Mouse (Mus musculus): ENCODE results near the gene Tbc1d5.

- TF ChIP-seq CTCF (IDR thresholded peaks at IDR 0.05; ENCODE audit: low read depth, low read length) (no peak), POLR2A (IDR thresholded peaks at IDR 0.05; ENCODE audit: insufficient read depth, low read length) (no peak)
Observed at GRCm38 (mm10) chr17:51177923-51178322, 1.2 kb downstream of the Tbc1d5 start.

Data from ES-Bruce4 (cell line).